Mouse (Mus musculus) right cerebral cortex, postnatal 4 days (tissue): ENCODE measurements around the gene Aff2.

Experiments
- DNase-seq: peaks from one replicate; pipeline ENCODE4 v3.0.0-alpha.2; 2022

The Aff2 gene

DNA sequence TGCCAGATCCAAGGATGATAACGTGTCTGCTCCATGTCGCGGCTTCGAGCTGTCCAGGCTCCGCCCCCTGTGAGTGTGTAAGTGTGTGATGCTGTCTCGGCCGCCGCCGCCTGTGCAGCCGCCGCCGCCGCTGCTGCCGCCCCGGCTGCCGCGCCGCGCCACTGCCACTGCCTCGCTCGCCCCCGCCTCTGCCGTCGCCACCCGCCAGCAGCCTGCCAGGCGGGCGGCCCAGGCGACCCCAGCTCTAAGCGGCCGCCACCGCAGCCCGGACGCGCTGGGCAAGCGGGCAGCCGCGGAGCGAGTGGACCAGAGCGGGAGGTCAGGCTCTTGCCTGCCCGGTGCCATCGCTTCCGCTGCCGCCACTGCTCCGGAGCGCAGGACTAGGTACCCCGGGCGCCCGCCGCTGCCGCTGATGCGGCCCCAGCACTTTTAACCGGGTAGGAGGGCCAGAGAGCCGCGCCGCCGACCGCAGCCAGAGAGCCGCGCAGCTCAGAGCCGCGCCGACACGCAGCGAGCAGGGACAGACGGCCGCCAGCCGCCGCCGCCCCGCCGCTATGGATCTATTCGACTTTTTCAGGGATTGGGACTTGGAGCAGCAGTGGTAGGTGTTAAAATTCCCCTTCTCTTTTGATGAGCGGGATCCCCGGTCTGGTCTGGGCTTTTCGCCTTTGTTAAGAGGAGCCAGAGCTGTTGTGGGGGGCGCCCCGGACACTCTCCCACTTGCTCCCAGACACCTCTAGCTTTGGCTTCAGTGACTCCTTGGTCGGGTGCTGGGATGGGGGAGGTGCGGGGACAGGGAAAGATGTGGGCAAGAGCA lies at the start of gene Aff2:
Aff2 (plus strand) TSS at position 57 of the 817 bp plus-strand sequence.
- DNase-seq = peak; percentile 53

DNA sequence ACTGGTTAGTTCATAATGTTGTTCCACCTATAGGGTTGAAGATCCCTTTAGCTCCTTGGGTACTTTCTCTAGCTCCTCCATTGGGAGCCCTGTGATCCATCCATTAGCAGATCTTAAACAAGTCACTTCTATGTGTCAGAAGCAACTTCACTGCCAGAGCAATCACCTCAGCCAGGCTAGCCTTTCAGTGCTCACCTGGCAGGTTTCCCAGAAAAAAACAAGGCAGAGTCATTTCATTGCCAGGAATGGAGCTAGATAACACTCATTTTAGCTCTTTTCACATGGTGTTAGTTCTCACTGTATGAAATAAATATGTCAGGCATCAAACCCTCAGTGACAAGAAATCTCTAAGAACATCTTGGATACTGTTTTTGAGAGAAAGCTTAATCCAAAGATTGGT lies 22.8 kb upstream of the Aff2 start:
- DNase-seq = no peak

GRCm38 (mm10) chrX:69355621-69356020 lies 4.5 kb upstream of the Aff2 start:
- no peak for DNase-seq

DNA sequence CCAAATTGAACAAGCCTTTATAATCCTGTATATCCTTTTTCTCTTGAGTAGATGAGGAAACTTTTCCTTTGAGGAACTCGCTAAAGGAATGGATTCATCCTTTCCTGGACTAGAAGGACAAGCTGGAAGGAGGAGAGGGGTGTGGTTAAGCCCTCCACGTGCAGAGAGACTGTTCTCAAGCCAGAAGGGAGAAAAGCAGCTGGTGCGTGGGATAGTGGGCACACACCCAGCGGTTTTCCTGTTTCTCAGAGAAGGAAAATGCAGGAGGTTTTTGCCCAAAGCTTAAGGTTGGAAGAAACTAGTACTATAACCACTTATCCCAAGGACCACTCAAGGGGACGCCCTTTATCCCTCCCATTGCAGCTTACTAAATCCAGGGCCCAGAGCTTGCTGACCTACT lies 734 bp upstream of the Aff2 start:
- peak; percentile 14 for DNase-seq

DNA sequence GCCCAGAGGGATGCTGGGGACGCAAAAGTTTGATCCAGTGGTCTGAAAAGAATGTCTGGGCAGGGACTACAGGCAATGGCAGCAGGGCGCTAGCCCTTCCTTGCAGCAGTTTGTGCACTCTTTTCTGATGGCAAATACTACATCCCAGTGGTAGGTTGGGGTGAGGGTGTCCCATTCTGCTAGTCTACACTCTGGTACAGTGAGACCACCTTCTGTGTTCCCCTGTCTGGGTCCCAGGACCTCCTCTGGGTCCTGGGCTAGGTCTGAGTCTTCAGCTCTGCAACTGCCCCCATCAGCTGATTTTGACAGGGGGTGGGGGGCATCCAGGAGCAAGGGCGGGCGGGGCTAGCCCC lies 233 bp upstream of the Aff2 start:
- DNase-seq = no peak

GRCm38 (mm10) chrX:69361055-69361558 lies 1.0 kb downstream of the Aff2 start:
- peak; percentile 3 for DNase-seq

DNA sequence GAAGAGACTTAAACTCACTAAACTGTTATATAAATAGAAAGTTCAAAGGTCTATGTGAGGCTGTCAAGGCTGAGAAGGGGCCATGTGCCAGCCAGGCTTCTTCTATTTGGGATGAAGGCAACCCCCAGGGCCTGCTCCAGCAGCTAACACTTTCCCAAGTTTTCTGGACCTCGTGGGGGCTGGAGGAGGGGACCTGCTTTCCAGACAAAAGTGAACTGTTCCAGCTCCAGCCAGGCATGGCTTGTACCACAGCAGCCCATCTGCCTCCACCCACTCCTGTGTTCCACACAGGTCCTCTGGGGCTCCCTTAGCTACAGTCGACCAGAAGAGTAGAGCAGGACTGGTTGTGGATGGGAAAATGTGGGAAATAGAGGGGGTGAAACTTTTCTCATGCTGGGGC lies 4.1 kb downstream of the Aff2 start:
- no peak for DNase-seq

DNA sequence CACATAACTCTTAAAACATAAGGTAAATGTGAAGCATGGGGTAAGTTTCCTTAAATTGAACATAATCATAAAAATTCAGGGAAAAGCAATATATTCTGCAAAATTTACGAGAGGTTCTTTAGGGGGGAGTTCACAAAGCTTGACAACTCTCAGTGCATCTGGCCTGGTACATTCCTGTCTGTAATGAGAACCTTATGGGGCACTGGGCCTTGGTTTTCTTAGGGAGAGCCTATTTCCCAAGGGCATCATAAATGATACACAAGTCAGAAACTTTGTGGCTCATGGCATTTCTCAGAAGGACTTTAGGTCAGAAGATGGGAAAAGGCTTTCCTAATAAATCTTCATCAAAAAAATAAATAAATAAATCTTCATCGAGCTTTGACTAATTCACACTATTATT lies 13.2 kb downstream of the Aff2 start:
- no peak for DNase-seq

DNA sequence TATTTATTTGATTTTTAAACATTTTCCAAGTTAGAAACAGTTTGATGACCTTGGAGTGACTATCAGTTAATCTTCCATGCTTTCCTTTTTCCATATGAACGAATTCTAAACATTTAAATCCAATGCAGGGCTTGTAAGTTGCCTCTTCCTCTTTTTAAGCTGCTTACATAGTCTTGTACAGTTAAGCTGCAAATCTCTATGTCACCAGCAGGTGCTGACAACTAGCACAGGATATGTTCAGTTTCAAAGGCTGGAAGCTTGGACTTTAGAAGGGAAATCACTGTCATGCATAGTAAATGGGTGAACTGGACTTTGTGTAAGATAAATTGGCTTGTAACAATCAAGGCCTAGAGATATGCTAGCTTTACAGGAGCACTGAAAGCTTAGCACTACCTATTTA lies 29.6 kb downstream of the Aff2 start:
- DNase-seq = no peak

GRCm38 (mm10) chrX:69415043-69415442 lies 54.9 kb downstream of the Aff2 start:
- DNase-seq = no peak

GRCm38 (mm10) chrX:69438422-69438821 lies 78.3 kb downstream of the Aff2 start:
- DNase-seq = no peak

DNA sequence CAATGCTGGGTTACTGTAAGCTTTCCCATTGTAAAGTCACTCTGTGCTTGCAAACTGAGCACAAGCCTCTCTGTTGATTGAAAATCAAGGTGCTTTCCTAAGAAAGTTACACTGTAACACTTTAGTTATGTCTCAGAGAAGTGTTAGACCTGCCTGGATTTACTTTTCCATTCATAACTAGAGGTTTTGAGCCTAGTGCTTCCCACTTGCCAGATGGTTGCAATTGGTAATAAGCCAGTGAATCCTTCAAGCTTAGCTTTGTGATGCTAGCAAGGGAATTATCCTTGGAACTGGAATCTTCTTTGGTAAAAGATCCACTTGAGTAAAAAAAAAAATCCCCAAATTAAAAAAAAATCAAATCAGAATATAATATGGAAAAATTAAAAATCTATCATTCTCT lies 81.8 kb downstream of the Aff2 start:
- DNase-seq = no peak

- no peak for DNase-seq
Measured at GRCm38 (mm10) chrX:69460896-69461295, 100.8 kb downstream of the Aff2 start.

- no peak for DNase-seq
Measured at GRCm38 (mm10) chrX:69502061-69502460, 142.0 kb downstream of the Aff2 start.

- no peak for DNase-seq
Measured at GRCm38 (mm10) chrX:69518040-69518575, 158.0 kb downstream of the Aff2 start.

GRCm38 (mm10) chrX:69540811-69541210 lies 180.7 kb downstream of the Aff2 start:
- DNase-seq = no peak

- no peak for DNase-seq
Measured at GRCm38 (mm10) chrX:69579903-69580459, 219.9 kb downstream of the Aff2 start.

- no peak for DNase-seq
Measured at GRCm38 (mm10) chrX:69608793-69609192, 248.7 kb downstream of the Aff2 start.

- DNase-seq = no peak
Measured at GRCm38 (mm10) chrX:69663038-69663437, 302.9 kb downstream of the Aff2 start.

- DNase-seq = no peak
Measured at GRCm38 (mm10) chrX:69666145-69666677, 306.1 kb downstream of the Aff2 start.

- no peak for DNase-seq
Measured at GRCm38 (mm10) chrX:69675691-69676090, 315.6 kb downstream of the Aff2 start.

GRCm38 (mm10) chrX:69698840-69699239 lies 338.7 kb downstream of the Aff2 start:
- DNase-seq = no peak

- no peak for DNase-seq
Measured at GRCm38 (mm10) chrX:69738972-69739371, 378.9 kb downstream of the Aff2 start.
